Mouse (Mus musculus): ENCODE measurements at regions not wholly inside any gene's neighbourhood (a gene's known extent, or its start where the extent isn't known, plus 50 kb on each side); places are given as distances from the start of the nearest gene placed in this dataset.

DNA sequence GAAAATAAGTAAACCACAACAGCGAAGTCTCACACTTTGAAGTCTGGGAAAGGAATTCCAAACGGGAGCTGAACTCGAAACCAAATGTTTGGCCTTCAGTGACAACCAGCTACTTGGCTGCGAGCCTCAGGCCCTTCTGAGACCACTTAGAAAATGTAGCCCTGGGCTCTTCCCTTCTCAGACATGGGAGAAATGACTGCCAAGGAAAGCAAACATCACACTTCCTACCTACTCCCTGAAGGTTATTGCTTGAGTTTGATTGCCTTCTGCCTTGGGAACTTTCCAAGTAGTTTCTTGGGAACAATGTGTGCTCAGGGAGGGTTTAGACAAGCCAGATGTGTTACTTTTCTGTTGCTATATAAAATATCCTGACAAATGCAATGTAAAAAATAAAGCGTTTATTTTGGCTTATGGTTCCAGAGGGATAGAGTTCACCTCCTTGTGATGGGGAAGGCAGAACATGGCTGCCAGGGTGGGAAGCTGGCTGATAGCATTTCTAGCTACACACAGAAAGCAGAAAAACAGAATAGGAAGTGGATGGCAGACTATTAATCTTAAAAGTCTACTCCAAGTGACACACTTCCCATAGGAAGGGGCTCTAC lies 194.8 kb upstream of the Rack1 start:
- DNase-seq (ENCODE audit: low read depth, low spot score): no peak

DNA sequence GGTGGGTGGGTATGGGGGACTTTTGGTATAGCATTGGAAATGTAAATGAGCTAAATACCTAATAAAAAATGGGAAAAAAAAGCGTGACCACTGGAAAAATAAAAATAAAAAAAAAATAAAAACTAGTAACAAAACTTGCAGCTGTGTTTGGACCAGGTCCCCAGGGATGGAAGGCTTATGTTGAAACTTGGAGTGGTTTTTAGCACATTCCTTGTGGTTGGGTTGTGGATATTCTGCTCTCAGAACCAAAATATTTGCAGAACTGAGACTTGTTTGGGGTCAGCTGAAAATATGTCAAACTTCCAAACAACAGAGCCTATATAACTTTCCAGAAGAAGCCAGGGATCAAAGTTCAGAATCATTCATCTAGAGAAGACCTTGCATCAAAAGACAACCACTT lies 199.0 kb upstream of the Rack1 start:
- DNase-seq (ENCODE audit: low read depth, low spot score): no peak

DNA sequence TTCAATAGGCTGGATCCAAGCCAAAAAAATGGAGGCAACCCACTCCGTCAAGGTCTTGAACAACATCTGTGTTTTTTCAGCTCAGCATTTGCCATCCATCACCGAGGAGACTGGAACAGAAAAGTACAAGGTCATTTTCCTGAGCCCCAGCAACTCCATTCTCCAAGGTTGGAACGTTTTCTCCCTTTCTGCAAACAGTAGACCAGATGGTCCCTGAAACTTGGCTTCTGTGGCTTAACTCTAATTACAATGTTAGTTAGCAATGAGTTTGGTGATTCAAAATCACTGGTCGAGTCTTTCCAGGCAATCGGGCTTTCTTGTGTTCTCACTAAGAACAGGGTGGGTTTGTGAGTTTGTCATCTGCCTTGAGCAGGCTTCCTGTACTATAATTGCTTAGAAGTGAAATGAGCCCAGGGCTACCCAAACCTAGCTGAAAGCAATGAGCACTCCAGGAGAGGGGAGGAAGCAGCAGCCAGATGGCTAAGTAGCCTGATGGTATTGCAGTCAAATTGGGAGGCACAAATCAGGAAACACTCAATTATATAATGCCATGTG lies 200.5 kb upstream of the Rack1 start:
- no peak for DNase-seq (ENCODE audit: low read depth, low spot score)

DNA sequence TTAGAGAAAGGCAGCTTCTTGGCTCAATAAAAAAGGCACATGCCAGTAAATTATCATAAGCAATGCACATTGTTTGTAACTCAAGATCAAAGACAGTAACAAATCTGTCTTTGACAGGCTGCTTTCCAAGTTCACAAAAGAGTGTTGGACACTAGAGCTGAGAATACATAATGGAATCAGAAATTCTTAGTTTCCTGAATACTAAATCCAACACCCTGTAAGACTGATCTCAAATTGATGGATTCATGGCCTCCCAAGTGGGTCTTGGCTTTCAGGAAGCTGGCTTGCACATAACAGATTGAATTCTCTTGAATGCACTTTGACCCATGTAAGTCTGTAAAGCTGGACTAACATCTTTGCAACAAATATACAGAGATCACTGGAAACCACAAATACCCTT lies 201.1 kb upstream of the Rack1 start:
- DNase-seq (ENCODE audit: low read depth, low spot score): no peak

DNA sequence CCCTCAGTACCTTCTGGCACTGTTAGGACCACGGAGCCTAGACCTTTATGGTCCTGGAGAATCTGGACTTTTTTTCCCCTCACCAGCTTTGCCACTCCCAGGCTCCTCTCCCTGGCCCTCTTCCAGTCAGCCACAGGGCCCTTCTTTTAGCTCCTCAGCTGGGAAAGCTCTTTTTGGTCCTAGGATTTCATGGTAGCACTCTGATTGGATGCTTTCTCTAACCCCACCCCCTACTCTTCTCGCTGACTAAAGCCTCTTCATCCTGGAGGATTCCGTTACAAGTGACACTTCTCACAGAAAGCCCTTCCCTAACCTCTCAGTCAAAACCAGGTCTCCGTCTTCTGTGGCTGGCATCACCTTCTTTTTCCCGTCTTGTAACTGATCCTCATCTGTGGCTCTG lies 205.7 kb upstream of the Rack1 start:
- no peak for DNase-seq (ENCODE audit: low read depth, low spot score)

DNA sequence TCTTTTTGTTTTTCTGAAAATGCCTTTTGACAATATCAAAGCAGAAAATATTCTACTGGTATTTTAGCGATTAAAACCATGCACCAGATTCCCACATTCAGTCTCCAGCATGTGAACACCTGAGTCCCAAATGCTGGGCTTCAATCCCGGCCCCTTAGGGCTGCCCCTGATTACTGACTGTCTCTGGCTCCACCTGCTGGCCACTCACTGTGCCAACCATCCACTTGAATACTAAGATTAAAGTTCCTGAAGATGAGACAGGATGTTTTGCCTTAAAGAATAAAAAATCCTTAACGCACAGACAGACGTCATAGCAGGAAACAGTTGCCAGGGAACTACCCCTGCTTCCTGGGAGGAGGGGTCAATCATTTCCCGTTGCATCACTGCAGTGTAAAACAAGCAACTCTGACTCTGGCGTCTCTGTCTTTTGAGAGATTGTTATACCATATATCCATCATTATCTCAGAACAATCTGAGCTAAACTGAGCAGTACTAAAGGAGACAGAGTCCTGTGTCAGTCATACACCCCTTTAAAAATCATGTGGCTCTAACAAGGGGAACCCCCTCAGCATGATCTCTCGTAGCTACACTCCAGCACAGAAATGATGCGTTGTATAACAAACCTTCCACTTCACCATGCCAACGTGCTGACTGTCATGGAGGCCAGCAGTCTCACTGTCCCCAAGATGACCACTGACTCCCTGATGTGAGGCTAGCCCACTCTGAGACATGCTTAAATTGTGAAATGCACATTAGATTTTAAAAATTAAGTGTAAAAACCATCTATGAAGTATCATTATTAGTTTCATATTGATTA lies 211.1 kb upstream of the Rack1 start:
- peak; percentile 20 for DNase-seq (ENCODE audit: low read depth, low spot score)

DNA sequence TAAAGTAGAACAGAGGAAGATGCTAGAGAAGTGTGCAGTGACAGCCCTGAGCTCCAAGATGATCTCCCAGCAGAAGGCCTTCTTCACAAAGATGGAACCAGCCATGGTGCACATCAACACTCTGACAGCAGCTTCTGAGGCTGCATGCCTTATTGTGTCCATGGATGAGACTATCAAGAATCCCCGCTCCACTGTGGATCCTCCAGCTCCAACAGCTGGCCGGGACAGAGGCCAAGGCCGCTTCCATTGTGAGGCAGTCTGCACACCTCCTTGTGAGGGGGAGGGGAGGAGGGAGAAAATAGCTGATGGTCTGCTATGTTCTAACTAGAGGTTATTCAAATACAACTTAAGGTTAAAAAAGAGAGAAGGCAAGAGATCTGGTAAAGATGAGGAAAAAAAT lies 231.4 kb upstream of the Rack1 start:
- DNase-seq (ENCODE audit: low read depth, low spot score): no peak

DNA sequence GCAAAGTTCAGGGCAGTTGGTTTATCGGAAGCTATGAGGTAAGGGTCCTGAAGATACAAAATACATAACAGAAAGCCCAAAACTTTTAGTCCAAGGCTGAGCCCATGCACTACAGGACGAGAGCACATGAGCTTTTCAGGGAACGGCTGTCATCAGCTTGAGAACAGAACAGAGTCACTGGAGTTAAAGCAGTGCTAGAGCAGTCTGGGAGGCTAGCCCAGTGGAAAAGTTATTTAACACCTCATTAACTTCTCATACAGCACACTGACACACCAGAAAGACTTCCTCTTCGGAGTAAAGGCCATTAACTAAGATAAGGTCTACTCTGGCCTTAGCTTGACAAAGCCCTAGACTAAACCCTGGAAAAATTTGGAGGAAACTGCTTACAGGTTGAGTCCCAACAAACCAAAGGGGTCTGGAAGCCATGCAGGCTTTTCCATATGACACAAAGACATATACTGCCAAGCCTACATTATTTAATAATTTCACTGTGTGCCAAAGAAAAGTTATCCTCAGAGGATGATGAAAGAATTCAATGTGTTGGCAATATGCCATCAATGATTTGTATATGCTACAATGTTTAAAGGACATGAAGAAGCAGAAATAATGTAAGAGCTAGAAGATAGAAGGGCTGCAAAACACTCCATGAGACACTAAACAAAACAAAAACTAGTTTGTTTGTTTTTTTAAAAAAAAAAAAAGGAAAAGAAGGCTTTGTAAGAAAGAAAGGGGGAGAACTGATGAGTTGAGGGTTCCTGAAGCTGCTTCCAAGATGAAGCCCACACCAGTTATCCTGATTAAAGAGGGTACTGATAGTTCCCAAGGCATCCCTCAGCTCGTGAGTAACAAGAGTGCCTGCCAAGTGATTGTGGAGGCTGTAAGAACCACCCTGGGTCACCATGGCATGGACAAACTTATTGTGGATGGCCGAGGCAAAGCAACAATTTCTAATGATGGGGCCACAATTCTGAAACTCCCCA lies 232.3 kb upstream of the Rack1 start:
- DNase-seq (ENCODE audit: low read depth, low spot score): no peak

DNA sequence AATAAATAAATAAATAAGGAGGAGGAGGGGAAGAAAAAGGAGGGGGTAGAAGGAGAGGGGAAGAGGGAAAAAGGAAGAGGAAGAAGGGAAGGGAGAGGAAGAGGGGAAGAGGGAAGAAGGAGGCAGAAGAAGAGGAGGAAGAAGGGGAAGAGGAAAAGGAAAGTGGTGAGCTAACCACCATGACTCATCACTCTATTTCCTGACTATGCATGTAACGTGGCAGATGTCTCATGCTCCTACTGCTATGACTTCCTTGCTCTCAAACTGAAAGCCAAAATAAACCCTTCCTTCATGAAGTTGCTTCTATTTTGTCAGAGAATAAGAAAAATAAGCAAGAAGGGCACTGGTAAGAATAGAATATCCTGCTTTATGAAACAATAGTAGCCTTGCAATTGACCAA lies 242.1 kb upstream of the Rack1 start:
- DNase-seq (ENCODE audit: low read depth, low spot score): no peak

DNA sequence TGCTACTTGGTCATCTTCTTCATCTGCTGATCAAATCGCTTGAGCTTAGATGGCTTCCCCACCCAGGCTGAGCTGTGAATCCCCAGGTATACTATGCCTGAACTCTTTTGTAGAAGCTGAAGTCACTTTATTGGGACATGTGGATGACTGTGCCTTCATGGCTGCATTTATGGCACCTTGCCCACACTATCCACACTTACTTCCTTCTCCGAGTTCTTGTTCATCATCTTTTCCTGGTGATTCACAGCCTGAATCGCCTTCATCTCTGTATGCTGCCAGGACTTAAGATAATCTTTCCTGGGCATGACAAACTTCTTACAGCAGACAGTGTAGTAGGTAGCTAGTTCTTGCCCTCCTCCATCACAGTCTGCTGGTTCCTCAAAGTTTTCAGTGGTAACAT lies 248.1 kb upstream of the Rack1 start:
- DNase-seq (ENCODE audit: low read depth, low spot score): no peak

DNA sequence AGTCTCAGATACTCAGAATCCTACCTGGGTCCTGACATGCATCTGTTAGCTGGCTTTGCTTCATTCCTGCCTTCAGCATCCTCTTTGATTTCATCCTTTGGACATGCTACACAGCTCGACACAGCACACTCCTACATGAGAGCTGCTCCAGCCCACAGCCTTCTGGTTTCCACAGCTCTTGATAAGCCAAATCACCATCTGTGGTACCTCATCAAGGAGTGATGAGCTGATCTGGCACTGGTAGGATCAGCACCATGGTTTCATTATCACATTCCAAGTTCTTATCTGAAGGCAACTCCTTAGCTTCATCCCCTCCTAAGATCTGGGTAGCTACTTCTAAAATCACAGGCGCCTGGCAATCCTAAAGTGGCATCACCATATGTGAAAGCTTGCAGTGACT lies 248.9 kb upstream of the Rack1 start:
- no peak for DNase-seq (ENCODE audit: low read depth, low spot score)

DNA sequence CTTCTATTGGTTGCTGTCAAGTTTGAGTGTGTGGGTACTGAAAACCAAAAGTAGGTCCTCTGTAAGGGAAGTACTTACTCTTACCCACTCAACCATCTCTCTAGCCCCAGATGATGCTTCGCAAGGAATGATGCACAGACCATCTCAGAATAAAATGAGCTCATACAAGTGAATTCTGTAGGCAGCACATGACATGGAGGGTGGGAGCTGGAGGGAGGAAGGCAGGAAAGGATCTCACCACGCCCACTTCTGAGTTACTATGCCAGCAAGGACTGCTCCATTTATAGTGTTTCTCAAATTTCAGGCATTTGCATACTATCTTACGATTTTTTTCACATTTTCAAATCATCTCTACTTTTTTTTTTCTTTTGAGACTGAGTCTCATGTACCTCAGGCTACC lies 273.8 kb upstream of the Rack1 start:
- DNase-seq (ENCODE audit: low read depth, low spot score): no peak

DNA sequence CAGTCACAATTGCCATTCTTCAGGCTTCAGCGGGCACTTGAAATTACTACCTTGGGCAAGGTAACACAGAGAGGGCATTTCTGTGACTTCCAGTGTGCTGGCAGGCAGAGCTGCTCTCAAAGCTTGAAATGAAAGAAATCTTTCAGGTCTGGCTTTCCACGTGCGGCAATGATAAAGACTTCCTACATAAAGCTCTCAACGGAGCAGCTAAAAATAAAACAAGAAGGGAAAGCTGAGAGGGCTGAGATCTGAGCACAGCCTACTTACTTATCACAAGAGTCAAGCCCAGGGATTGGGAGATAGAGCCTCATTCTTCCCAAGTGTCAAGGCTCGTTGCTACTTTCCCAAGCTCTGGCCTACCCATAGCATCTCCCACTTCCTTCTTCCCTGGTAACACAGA lies 274.6 kb upstream of the Rack1 start:
- DNase-seq (ENCODE audit: low read depth, low spot score): no peak

DNA sequence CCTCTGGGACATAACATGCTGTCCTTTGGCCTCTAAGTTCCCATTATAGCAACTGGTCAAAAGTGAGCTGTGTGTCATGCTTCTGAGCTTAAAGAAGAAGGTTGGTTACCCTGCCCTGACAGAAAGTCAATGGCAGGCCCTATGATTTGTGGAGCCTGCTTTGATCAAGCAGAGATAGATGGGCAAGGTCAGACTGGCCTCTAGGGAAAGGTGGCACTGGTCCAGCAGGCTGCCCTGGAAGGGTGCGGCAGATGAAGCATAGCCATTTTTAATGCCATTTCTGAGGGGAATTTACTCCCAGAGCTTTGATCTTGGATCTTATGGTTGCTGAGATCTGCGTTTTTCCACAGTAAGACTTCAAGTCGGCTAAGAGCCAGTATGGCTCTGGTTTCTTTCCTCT lies 293.2 kb upstream of the Rack1 start:
- DNase-seq (ENCODE audit: low read depth, low spot score): no peak

DNA sequence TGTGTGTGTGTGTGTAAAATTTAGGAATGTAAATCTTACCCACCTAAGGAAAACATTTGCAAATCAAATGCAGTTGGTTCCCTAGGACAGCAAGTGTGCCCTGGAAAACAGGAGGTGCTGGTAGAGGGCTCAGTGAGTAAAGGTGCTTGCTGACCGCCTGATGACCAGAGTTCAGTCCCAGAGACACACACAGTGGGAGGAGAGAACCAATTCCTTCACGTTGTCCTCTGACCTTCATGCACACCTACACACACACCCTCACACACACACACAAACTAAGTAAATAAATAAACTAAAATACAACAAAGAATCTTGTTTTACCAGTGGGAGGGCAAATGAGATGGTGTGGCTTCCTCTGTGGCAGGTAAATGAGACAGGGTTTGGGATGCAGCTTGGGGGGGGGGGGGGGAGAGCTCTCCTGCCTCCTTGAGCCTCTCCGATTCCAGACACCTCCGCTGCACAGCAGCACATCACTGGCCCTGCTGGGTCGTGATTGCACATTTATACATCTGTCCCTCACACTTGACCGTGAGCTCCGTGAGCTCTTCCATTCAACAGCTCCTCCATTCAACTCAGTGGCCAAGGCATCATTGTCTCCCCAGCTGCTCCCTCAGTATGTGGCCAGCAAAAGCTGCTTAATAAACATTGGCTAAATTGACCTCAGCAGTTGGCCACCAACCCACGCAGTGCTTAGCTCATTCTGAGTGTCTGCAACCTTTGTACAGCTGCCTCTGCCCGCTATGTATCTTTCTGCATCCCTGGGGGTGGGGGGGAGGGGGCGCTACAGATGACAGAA lies 297.9 kb upstream of the Rack1 start:
- no peak for DNase-seq (ENCODE audit: low read depth, low spot score)

DNA sequence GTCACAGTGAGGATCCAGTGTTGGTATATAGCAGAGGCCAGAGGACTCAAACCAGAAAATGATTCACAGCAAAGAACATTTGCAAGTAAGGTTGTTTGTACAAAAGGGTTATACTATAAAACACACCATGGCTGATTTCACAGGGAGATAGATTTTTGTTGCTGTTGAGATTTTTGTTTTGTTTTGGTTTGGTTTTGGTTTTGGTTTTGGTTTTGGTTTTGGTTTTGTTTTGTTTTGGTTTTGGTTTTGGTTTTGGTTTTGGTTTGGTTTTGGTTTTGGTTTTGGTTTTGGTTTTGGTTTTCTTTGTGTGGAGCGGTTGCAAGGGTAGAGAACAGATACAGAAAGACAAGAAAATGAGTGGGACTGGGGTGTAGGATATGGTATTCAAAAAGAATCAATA lies 301.1 kb upstream of the Rack1 start:
- DNase-seq (ENCODE audit: low read depth, low spot score): no peak

DNA sequence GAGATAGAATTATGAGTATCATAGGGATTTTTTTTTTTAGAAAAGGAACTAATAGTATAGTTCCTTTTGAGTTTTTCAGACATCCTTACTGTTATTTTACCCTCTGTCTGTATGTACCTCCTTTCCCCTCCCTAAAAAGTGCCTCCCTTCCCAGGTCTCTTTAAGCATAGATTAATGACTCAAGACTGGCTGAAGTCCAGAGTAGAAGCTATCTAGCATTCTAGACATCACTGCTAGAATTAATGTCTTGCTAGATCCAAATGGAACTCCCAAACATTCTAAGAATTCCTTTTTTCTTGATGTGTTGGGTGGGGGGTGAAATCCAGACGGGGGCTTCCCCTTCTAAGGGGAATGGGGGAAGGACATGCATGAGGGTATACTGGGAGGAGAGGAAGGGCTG lies 311.8 kb upstream of the Rack1 start:
- no peak for DNase-seq (ENCODE audit: low read depth, low spot score)

DNA sequence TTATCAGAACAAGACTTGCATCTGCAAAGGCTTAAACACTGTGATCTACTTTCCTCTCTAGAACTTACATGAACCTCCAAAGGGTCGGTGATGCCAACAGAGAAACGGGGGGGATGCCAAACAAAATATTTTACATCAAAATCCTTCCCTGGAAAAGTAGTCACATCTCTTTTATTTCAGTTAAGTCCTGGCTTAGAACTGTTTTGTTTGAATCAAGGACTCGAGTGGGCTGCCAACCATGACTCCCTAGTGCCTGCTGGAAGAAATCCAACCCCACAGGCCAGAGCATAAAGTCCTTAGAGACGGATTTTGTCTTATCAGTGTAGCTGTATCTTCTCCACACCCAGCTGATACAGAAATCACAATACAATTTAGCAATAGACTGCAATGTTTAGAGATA lies 336.1 kb upstream of the Rack1 start:
- DNase-seq (ENCODE audit: low read depth, low spot score): no peak

DNA sequence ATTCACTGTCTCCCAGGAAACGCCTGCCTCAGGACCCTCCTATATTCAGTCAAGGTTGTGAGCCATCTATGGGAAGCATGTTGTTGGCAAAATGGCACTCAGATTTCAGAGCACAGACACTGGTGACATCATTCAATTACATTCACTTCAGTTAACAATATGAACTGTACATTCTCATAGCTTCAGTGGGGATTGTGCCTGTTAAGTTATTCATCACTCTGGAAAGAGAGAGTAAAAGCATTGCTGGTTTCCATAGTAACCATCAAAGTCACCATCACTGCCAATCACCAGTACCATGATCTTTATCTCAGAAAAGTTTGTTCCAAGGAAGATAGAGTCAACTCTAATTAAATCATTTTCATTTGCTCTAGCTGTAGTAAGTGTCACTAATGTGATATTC lies 350.2 kb upstream of the Rack1 start:
- no peak for DNase-seq (ENCODE audit: low read depth, low spot score)

DNA sequence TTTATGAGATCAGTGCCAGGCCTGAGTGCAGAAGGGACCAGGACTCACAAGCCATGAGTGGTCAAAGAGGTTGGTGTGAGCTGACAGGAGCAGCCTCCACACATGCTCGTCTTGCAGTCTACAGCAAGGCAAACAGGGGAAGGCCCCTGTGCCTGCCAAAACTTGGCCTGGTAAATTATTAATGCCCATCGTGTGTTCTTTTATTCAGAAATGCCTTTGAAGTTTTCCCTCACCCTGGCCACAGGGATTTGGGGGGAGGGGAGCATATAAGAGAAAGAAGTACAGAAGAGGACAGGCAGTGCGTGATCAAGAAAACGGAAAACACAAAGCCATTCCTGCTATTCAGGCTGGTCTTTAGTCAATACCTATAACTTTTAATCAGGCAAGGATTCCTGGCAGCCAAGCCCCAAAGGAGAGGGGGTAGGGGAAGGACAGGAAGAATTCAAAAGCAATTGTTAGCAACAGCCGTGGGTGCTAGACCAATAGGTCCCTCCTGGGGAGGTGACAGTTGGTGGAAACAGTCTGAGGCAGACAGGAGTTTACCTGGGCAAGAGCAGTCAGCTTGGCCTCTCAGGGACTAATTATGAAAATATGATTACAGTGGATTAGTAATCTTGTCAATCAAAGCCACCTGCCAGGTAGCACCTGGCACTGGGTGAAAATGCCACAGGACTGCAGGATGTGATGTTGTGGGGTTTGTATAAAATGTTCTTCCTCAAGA lies 357.4 kb upstream of the Rack1 start:
- DNase-seq (ENCODE audit: low read depth, low spot score): no peak

DNA sequence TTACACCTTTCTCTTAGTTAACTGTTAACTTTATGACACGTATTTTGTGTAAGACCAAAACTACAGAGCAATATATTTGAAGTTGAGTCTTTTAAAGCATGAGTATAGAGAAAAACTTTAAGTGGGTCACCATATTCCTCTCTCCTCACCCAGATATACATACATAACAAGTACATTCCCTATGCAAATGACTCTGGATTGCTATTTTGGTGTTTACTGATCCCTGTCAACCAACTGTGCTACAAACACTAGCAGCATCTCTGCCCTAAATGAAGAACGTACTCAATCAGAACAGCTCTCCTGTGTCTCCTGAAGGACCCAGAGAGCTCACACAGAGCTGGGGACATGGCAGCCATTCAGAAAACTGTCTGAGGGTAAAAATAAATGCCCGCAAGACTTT lies 363.4 kb upstream of the Rack1 start:
- DNase-seq (ENCODE audit: low read depth, low spot score): no peak
